Mouse (Mus musculus) left cerebral cortex, adult 6 months (tissue): ENCODE results near the gene Igtp. TPM values are rescaled to one million over a fixed set of nuclear protein-coding genes. Genes with fewer than 3 reads are reported as not detected.

Experiments used
- long read RNA-seq, 2 experiments: library from polyadenylated mRNA; unstranded; transcript quantifications; one replicate each; pipeline ENCODE4 v2.0.0; 2019 to 2020
- polyA plus RNA-seq: library from polyadenylated mRNA; unstranded; fragments of <200 nt; fragmentation: Nextera tagmentation; gene quantifications from 2 replicates; pipeline ENCODE4 v1.2.3, GENCODE M21; 2021

The Igtp gene
- 7.1 and 8.1 TPM in 2 replicates for polyA plus RNA-seq
- long read RNA-seq, experiment 1, transcript Igtp-201 (3 exons, 2,022 nt) = major isoform, 24 of 29 reads
- long read RNA-seq, experiment 1, partial matches to known transcripts = 2 of 29 reads
- long read RNA-seq, experiment 1, other reads (novel, unspliced or antisense) = 0 of 29 reads
- long read RNA-seq, experiment 2, transcript Igtp-201 (3 exons, 2,022 nt) = major isoform, 9 of 12 reads
- long read RNA-seq, experiment 2, partial matches to known transcripts = 0 of 12 reads
- long read RNA-seq, experiment 2, other reads (novel, unspliced or antisense) = 1 of 12 reads

DNA sequence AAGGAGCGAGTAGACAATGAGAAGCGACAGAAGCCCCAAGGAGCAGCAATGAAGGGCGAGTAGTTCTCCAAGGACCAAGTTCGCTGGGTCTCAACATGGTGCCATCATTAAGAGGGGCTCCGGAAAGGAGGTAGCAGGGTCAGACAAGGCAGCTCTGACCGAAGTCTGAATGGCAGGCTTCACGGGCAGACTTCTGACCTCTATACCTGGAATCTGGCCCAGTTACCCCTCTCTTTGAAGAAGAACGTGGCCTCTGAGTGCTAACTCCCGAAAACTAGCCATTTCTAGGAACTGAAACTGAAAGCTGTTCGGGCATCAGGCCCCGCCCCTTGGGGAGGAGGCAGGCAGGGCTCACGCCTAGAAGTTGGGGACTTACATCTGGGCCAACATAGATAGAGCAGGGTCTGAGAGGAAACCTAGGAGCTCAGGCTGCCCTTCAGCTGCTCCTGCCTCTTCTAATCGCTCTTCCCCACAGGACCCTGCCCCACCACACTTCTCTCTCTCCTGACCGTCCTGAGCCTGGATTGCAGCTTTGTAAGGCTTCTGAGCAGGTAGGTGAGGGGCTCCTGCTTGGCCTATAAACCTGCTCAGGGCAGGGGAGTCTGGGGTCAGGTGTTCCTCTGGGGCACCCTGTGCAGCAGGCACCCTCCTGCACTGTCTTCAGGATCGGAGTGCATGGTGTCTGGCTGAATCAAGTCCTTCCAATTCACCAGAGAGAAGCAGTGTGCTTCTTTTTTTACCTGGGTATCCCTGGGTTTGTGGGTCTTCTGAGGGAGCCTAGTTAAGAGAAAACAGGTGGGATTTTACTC is at the start of gene Igtp, which contains the start of gene Irgm2:
Gene Igtp (plus strand): TSS at position 328 of the 809 bp plus-strand sequence.
Gene Irgm2 (plus strand): TSS at position 390 of the 809 bp plus-strand sequence.

DNA sequence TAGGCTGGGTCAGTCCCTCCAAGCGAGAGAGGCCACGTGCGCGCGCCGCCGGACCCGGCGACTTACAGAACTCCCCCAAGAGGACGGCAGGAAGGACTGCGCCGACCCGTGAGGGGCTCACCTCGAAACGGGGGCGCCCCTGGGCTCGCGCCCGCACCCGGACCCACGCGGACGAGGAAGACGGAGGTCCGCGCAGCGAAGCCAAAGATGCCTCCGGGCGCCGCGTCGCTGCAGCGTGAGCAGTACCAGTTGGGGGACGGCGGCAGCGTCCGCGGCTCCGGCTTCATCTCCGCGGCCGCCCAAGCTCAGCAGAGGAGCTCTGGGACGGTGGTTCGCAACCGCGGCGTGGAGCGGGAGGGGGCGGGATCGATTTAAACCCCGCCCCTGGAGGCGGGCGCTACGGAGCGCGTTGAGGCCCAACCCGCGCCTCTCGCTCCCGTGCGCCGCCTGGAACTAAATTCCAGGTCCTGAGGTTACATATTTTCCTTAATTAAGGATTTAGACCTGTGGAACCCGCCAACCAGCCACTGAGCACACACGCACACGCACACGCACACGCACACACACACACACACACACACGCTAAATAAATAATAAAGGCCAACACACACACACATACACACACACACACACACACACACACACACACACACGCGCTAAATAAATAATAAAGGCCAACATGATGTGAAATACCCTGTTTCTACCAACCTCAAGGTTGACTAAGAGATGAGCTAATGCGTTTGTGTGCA is 31.0 kb upstream of the Igtp start, which contains the start of gene Gemin5:
Gene Gemin5 (minus strand): TSS at position 373 of the 749 bp plus-strand sequence.

DNA sequence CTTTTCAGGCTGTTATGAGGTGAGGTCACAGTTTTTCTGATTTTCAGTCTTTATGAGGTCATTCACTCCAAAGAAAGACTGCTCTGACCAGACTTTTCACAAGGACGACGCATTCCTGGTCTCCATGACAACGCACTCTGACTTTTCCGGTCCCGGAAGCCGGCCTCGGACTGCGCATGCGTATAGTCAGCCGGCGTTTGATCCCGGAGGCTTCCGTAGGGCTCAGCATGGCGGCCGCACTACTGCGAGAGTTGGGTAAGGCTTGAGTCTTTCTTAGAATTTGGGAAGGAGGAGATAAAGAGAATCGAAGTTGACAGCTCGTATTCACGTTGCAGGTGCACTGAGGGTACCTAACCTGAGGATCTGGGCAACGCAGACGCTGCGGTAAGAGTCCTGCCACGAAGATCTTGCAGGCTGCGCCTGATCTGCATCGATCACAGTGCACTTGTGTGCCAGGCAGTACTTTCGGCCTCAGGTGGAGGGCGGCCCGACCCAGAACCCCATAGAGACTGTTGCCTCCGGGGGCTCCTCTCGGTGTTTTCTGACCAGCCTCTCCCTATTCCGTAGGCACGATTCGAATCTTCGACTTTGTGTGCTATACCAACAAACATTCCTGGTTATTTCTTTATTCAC is 27.8 kb upstream of the Igtp start, which contains the start of gene Mrpl22:
Gene Mrpl22 (plus strand): TSS at position 203 of the 633 bp plus-strand sequence.

Other genes starting within 250 kb of the Igtp start
- gene Larp1, start 190.5 kb upstream of the Igtp start, polyA plus RNA-seq = 4.3 and 4.8 TPM in 2 replicates
- gene Gm12248, start 106.4 kb upstream of the Igtp start, polyA plus RNA-seq = not detected in 2 replicates
- gene Cnot8, start 95.4 kb upstream of the Igtp start, polyA plus RNA-seq = 58.3 and 62.3 TPM in 2 replicates
- 3.4 and 4.7 TPM in 2 replicates for gene Gemin5, start 31.0 kb upstream of the Igtp start, polyA plus RNA-seq
- gene Mrpl22, start 27.9 kb upstream of the Igtp start, polyA plus RNA-seq = 95.3 and 108 TPM in 2 replicates
- gene Irgm2, start 62 bp downstream of the Igtp start, polyA plus RNA-seq = 1.2 and 1.6 TPM in 2 replicates
- not detected in 2 replicates for gene 4930438A08Rik, start 75.2 kb downstream of the Igtp start, polyA plus RNA-seq
- gene Zfp692, start 107.5 kb downstream of the Igtp start, polyA plus RNA-seq = 7.0 and 7.2 TPM in 2 replicates
- 34.9 and 35.5 TPM in 2 replicates for gene Zfp672, start 130.8 kb downstream of the Igtp start, polyA plus RNA-seq
- gene Sh3bp5l, start 131.2 kb downstream of the Igtp start, polyA plus RNA-seq = 19.7 and 25.5 TPM in 2 replicates
- gene Lypd8, start 179.5 kb downstream of the Igtp start, polyA plus RNA-seq = not detected in 2 replicates
- not detected in 2 replicates for gene 1810065E05Rik, start 221.6 kb downstream of the Igtp start, polyA plus RNA-seq
- not detected in 2 replicates for gene Gm12253, start 233.0 kb downstream of the Igtp start, polyA plus RNA-seq